Mouse (Mus musculus) skeletal muscle tissue, adult 2 months (tissue): ENCODE results near the gene Eef1g.

ENCODE experiments used
- DNase-seq: peaks from one replicate; pipeline ENCODE4 v3.0.0-alpha.2; 2012; ENCODE audit warnings: low read depth, low spot score

Eef1g gene

GRCm38 (mm10) chr19:8966590-8967372, at the start of gene Eef1g:
TSS of gene Eef1g (plus strand) at chr19:8967041.
- peak; percentile 99 for DNase-seq

GRCm38 (mm10) chr19:8919000-8919399, 47.8 kb upstream of the Eef1g start:
- DNase-seq: no peak

DNA sequence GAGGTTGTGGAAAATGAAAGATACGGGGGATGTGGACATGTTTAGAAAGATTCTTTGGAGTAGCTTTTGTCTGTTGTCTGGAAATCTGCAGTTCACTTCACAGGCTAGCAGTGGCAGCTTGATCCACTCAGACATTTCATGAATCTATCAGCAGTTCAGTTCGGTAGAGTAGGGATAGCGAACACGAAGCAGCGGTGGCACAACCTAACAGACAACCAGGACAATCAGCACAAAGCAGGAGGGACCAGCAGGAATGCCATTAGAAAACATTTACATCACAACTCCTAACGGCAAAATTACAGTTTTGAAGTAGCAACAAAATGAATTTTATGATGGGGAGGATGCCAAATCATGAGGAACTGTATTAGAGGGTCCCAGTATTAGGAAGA, 47.2 kb upstream of the Eef1g start:
- DNase-seq: no peak

DNA sequence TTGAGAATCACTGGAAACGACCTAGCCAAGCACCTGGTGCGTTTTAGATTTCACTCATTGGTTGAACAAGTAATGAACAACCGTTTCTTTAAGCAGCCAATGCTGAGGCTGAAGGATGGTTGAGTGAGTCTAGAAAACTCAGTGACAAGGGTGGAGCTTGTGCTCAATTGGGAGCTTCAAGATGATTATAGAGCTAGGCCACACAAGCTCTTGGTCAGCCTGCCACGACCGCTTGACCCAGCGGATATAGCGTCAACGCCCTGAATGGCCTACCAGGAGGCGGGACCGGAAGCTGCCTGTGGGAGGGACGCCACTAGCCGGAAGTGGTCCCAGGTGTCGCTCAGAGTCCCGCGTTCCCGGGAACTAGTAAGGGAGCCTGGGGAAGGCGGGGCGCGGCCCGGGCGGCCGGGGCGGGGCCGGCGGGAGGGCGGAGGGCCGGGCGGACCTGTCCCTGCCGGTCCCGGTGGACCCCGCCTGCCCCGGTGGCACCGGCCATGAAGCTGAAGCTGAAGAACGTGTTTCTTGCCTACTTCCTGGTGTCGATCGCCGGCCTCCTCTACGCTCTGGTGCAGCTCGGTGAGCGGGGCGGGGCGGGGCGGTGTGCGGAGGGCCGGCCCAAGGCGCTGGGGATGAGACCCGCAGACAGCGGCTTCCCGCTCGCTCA, 46.6 kb upstream of the Eef1g start, which contains the start of gene B3gat3:
TSS of gene B3gat3 (plus strand) at position 302 of the 664 bp plus-strand sequence.
- peak; percentile 95 for DNase-seq

- peak; percentile 54 for DNase-seq
Observed at GRCm38 (mm10) chr19:8920836-8921291, 46.0 kb upstream of the Eef1g start.

- DNase-seq: no peak
Observed at GRCm38 (mm10) chr19:8921741-8922140, 45.1 kb upstream of the Eef1g start.

DNA sequence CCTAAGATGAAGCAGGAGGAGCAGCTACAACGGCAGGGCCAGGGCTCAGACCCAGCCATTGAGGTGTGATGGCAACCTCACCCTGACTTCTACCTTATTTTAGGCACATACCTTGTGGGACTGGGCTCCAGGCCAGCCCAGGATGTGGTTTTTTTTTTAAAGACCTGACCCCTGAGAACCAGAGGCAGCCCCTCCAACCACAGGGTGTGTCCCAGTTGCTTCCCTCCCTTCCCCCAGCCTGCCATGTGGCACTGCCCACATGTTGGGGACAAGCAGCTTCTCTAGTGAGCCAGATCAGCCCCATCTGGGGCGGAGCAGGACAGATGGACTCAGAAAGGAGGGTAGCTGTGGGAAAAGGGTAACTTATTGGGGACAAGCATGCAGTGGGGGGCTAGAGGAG, 40.1 kb upstream of the Eef1g start:
- DNase-seq: no peak

DNA sequence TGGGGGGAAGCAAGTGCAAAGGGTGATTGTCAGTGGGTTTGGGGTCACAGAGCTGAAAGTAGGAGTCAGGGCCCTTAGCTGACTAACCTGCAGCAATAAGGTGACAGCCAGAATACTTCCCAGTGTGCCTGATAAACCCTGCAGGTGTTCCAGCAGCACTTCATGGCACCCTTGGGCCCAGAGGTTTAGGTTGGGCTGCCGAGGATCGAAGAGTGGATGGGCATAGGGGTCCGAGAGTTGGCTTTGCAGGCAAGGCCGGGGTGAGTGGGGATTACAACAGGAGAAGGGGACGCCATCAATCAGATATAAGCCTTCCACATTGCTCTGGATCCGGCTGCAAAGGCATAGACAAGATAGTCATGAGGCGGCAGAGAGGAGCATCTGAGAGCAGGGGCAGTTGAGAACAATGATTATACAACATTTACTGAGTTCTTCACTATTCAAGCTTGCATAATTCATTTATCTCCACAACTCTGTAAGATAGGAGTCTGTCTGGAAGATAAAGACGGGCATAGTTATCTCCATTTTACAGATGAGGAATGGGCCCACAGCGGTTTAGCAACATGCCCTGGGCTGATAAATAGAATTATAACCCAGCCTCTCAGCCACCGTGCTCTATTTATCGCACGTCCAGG, 38.8 kb upstream of the Eef1g start:
- DNase-seq: no peak

- no peak for DNase-seq
Observed at GRCm38 (mm10) chr19:8928689-8929223, 38.1 kb upstream of the Eef1g start.

GRCm38 (mm10) chr19:8929224-8930088, 37.4 kb upstream of the Eef1g start, which contains the start of the genes Rom1 and Eml3:
TSS of gene Rom1 (minus strand) at chr19:8929356.
TSS of gene Eml3 (plus strand) at chr19:8929552.
- DNase-seq: peak; percentile 88

DNA sequence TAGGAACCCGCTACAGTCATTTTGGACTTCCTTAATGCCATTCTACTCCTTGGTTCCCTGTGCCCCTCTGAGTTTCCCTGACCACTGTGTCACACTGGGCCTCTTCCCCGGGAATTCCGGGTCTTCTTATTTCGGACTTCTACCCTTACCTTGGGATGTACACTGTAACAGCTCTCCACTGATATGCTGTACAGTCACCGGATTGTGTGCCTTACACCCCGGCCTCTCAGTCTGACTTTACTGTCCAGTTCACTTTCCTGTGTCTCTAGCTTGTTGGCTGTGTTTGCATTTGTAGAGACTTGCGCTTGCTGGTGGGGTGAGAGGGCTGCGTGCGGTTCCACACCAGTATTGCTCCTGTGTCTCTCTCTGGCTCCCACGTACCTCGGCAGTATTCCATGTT, 36.7 kb upstream of the Eef1g start:
- no peak for DNase-seq

GRCm38 (mm10) chr19:8930771-8931170, 36.1 kb upstream of the Eef1g start:
- no peak for DNase-seq

DNA sequence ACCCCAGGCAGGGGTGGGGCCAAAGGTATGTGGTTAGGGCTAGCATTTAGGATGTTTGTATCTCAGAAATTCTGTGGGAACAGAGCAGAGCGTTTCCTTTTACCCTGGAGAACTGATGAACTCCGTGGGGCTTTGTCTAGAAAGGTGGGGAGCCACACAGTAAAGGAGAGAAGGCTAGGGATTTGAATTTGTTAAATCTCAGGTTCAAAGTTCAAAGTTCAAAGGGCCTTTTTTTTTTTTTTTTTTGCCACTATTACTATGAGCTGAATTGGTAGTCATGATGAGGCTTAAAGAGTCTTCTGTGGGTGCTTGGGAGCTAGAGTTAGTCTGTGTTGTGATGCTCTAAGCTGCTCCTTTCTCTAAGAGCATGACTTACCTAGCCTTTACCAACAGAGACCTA, 30.1 kb upstream of the Eef1g start:
- no peak for DNase-seq

- no peak for DNase-seq
Observed at GRCm38 (mm10) chr19:8940526-8941133, 26.2 kb upstream of the Eef1g start.

- DNase-seq: no peak
Observed at GRCm38 (mm10) chr19:8941136-8941514, 25.7 kb upstream of the Eef1g start.

GRCm38 (mm10) chr19:8941515-8942217, 25.2 kb upstream of the Eef1g start, which contains the start of gene Mta2:
TSS of gene Mta2 (plus strand) at chr19:8941875.
- peak; percentile 95 for DNase-seq

DNA sequence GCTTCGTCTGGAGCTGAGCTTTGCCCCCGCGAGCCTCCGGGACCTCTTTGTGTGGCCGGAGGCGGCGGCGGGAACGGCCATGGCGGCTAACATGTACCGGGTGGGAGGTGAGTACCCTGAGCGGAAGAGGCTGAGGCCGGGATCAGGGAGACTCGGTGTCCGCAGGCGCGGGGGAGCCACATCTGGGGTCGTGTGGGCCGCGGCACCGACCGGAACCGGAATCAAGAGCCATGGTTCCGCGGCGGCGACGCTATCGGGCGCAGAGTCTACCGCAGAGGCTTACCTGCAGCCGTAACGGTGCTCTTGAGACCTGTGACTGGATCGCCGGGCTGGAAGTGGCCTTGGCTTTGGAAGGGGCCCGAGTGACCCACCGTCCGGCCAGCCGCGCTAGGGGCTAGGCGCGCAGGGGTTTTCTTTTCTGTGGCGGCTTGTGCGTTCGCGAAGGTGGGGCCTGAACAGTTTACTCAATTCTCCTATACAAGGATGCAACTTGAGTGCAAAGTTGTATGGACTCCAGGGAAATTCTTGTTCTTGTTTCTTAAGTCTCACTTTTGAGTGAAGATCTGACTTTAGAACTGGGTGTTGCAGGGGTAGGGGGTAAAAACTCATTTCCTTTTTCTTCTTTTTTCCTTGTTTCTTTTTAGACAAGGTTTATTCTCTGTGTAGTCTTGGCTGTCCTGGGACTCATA, 24.4 kb upstream of the Eef1g start:
- no peak for DNase-seq

GRCm38 (mm10) chr19:8943047-8943446, 23.8 kb upstream of the Eef1g start:
- no peak for DNase-seq

GRCm38 (mm10) chr19:8944062-8944461, 22.8 kb upstream of the Eef1g start:
- DNase-seq: no peak
